Mouse (Mus musculus) myocyte (in vitro differentiated cells): ENCODE measurements around the gene Ube2l3. TPM values are rescaled to one million over a fixed set of nuclear protein-coding genes. Genes with fewer than 3 reads are reported as not detected.
A peak's percentile ranks its signal among the peaks of the same experiment; 100 is the strongest.

Experiments
- H3K27me3 ChIP-seq: one replicate; pipeline ENCODE4 v1.6.1; 2011; ENCODE audit not compliant: control insufficient read depth, insufficient read depth, insufficient read length
- H3K36me3 ChIP-seq: one replicate; pipeline ENCODE4 v1.6.1; 2011; ENCODE audit not compliant: control insufficient read depth, insufficient read depth
- H3K4me2 ChIP-seq: one replicate; pipeline ENCODE4 v1.6.1; 2011; ENCODE audit warnings: low read depth, control low read depth
- H3K4me3 ChIP-seq: one replicate; pipeline ENCODE4 v1.5.1; 2011; ENCODE audit warnings: mild to moderate bottlenecking, control low read depth, moderate library complexity
- H3K79me2 ChIP-seq: one replicate; pipeline ENCODE4 v1.6.1; 2011; ENCODE audit not compliant: control insufficient read depth, insufficient read depth
- H3ac ChIP-seq: one replicate; pipeline ENCODE4 v1.6.1; 2011; ENCODE audit not compliant: control insufficient read depth, insufficient read length
- CEBPB ChIP-seq: IDR thresholded peaks from 2 replicates; pipeline ENCODE4 v1.6.1; 2011; ENCODE audit warnings: mild to moderate bottlenecking, moderate library complexity; ENCODE audit not compliant: poor library complexity, insufficient read depth, severe bottlenecking
- E2F4 ChIP-seq: IDR thresholded peaks from one replicate; pipeline ENCODE4 v1.6.1; 2011; ENCODE audit warnings: mild to moderate bottlenecking, control low read depth, moderate library complexity; ENCODE audit not compliant: insufficient read depth
- MAX ChIP-seq: IDR thresholded peaks from one replicate; pipeline ENCODE4 v1.6.1; 2011; ENCODE audit warnings: low read depth, mild to moderate bottlenecking, control low read depth
- MYOD1 ChIP-seq, 3 experiments: IDR thresholded peaks; one replicate each; pipeline ENCODE4 v1.6.1; 2011; ENCODE audit warnings: control low read depth in 2 of 3, low read depth in 2 of 3, mild to moderate bottlenecking in 2 of 3, moderate library complexity in 1 of 3; ENCODE audit not compliant: insufficient read length in 2 of 3, control insufficient read depth in 1 of 3
- MYOG ChIP-seq, 3 experiments: IDR thresholded peaks; one replicate each; pipeline ENCODE4 v1.6.1; 2011; ENCODE audit warnings: control low read depth in 2 of 3, low read depth in 2 of 3, mild to moderate bottlenecking in 2 of 3; ENCODE audit not compliant: insufficient read length in 2 of 3, control insufficient read depth in 1 of 3, insufficient read depth in 1 of 3
- POLR2A ChIP-seq: IDR thresholded peaks from one replicate; pipeline ENCODE4 v1.6.1; 2011; ENCODE audit warnings: low read depth, mild to moderate bottlenecking, control low read depth, moderate library complexity; ENCODE audit not compliant: insufficient read length
- POLR2AphosphoS2 ChIP-seq: IDR thresholded peaks from one replicate; pipeline ENCODE4 v1.6.1; 2011; ENCODE audit warnings: low read depth, control low read depth; ENCODE audit not compliant: insufficient read length
- REST ChIP-seq: IDR thresholded peaks from one replicate; pipeline ENCODE4 v1.6.1; 2011; ENCODE audit warnings: mild to moderate bottlenecking, control low read depth, moderate library complexity; ENCODE audit not compliant: insufficient read depth, insufficient read length
- SRF ChIP-seq: IDR thresholded peaks from one replicate; pipeline ENCODE4 v1.6.1; 2011; ENCODE audit warnings: low read depth; ENCODE audit not compliant: control insufficient read depth, insufficient read length
- TCF12 ChIP-seq: IDR thresholded peaks from one replicate; pipeline ENCODE4 v1.6.1; 2011; ENCODE audit warnings: mild to moderate bottlenecking, control low read depth; ENCODE audit not compliant: poor library complexity, insufficient read depth, severe bottlenecking
- TCF3 ChIP-seq: IDR thresholded peaks from one replicate; pipeline ENCODE4 v1.6.1; 2011; ENCODE audit warnings: low read depth, control low read depth; ENCODE audit not compliant: insufficient read length
- USF1 ChIP-seq: IDR thresholded peaks from one replicate; pipeline ENCODE4 v1.6.1; 2011; ENCODE audit warnings: low read depth, mild to moderate bottlenecking, control low read depth, moderate library complexity
- polyA plus RNA-seq: library from polyadenylated mRNA; unstranded; fragments of >200 nt; fragmentation: generic; extraction: Trizol; gene quantifications from one replicate; pipeline ENCODE4 v1.2.1, GENCODE M21; 2012; ENCODE audit warnings: missing spikeins

Ube2l3 gene
- polyA plus RNA-seq, 1 experiment = 124 TPM

DNA sequence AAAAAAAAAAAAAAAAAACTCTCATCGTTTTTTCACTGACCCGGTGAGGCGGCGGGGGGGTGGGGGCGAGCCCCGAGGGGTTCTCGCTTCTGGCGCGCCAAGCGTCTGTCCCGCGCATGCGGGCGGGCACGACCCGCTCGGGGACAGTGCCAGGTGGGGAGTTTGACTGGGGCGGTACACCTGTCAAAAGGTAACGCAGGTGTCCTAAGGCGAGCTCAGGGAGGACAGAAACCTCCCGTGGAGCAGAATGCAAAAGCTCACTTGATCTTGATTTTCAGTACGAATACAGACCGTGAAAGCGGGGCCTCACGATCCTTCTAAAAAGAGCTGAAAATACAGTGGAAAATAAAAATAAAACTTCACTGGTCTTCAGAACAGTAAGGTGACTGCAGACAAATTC, 19.7 kb upstream of the Ube2l3 start:
- TF ChIP-seq MYOD1 (IDR thresholded peaks at IDR 0.05; ENCODE audit: control insufficient read depth in 1 of 3, insufficient read length in 2 of 3, low read depth in 2 of 3) (no peak), CEBPB (no peak), REST (no peak), POLR2A (no peak), POLR2AphosphoS2 (no peak), E2F4 (no peak), MAX (no peak), TCF3 (no peak), MYOG (IDR thresholded peaks at IDR 0.05; ENCODE audit: control insufficient read depth in 1 of 3, insufficient read depth in 1 of 3, insufficient read length in 2 of 3, low read depth in 2 of 3) (no peak), USF1 (no peak), TCF12 (no peak), SRF (no peak)
- H3ac ChIP-seq = no peak overlapping the region
- H3K27me3 ChIP-seq = peaks cover 7% of the 10 kb centered on the region
- H3K79me2 ChIP-seq = no peaks in the 10 kb centered on the region
- H3K4me2 ChIP-seq = no peak overlapping the region
- no peak overlapping the region for H3K4me3 ChIP-seq
- H3K36me3 ChIP-seq = no peaks in the 10 kb centered on the region

- TF ChIP-seq MYOG (IDR thresholded peaks at IDR 0.05; ENCODE audit: control insufficient read depth in 1 of 3, insufficient read depth in 1 of 3, insufficient read length in 2 of 3, low read depth in 2 of 3) = no peak
- no peak for TF ChIP-seq POLR2A
- no peak for TF ChIP-seq CEBPB
- no peak for TF ChIP-seq TCF3
- no peak for TF ChIP-seq MAX
- Histone ChIP-seq H3K27me3 (no peaks in the 10 kb centered on the region), H3K36me3 (no peaks in the 10 kb centered on the region), H3ac (no peak overlapping the region), H3K4me2 (no peak overlapping the region), H3K4me3 (no peak overlapping the region), H3K79me2 (no peaks in the 10 kb centered on the region)
These were observed 17.8 kb upstream of the Ube2l3 start for GRCm38 (mm10) chr16:17220127-17220733.

DNA sequence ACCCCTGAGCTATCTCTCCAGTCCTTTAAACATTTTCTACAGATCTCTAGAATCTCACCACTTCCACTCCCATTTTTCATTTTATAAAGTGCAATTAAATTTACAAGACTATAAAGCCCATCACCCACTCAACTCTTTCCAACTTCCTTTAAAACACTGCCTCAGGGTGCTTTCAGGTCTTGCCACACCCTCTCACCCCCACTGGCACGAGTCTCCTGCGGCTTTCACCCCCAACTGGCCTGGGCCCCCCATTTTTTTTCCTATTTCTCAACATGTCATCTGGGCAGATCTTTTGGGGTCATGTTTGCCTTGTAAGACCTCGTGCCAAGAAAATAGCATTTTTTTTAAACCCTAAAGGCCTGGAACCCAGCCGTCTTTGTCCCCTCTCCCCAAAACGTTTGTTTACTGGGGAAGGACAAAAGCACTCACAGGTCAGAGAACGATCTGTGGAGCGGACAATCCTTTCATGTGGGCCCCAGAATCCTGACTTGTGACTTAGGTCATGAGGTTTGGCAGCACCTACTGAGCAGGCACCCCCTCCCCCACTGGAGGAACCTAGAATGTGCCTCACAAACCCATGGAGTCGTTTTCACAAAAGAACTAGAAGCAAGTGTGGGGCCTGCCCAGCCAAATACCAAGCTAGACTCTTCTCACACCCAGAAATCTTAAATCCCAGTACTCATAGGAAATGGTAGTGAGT, 14.6 kb upstream of the Ube2l3 start:
- Histone ChIP-seq H3K4me2 (no peak overlapping the region), H3K27me3 (no peaks in the 10 kb centered on the region), H3K4me3 (no peak overlapping the region), H3K36me3 (no peaks in the 10 kb centered on the region), H3K79me2 (no peaks in the 10 kb centered on the region), H3ac (no peak overlapping the region)
- TF ChIP-seq REST (no peak), CEBPB (no peak), MYOD1 (IDR thresholded peaks at IDR 0.05; ENCODE audit: control insufficient read depth in 1 of 3, insufficient read length in 2 of 3, low read depth in 2 of 3) (no peak), TCF12 (no peak), POLR2A (no peak), MAX (no peak), TCF3 (no peak), POLR2AphosphoS2 (no peak), SRF (no peak), USF1 (no peak), MYOG (IDR thresholded peaks at IDR 0.05; ENCODE audit: control insufficient read depth in 1 of 3, insufficient read depth in 1 of 3, insufficient read length in 2 of 3, low read depth in 2 of 3) (no peak)

DNA sequence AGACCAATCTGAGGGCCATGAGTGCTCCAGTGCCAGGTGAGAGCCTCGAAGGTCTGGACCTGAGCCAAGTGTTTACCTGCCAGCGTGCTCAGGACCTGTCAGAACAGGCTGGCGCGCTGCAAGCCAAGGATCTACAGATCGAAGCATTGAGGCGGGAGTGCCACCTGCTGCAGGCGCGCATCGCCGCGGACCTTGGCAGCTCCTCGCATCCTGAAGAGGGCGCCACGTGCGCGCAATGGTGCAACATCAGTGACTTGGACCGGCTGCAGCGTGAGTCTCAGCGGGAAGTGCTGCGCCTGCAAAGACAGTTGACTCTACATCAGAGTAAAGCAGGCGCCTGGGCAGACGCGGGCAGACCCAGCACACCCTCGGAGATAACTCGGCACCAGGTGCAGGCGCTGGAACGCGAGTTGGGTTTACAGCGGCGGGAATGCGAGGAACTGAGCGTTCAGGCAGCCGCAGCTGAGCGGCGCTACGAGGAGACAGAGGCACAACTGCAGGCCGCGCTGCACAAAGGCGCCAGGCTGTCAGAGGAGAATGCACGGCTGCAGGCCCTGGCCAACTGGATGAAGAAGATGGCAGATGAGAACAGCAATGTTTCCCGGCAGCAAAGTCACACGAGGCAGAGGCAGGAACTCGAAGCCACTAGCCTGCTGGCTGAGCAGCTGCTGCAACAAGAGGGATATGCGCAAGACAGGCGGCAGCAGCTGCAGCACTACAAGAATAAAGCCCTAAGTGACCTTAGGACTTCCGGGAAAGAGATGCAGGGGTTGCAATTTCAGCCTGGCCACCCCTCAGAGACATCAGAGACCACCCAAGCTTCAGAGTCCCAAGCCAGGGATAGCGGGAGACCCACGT, 7.8 kb upstream of the Ube2l3 start:
- Histone ChIP-seq H3ac (no peak overlapping the region), H3K4me2 (peak overlapping the region; percentile 98), H3K4me3 (peak overlapping the region; percentile 23), H3K36me3 (no peaks in the 10 kb centered on the region), H3K27me3 (no peaks in the 10 kb centered on the region), H3K79me2 (no peaks in the 10 kb centered on the region)
- TF ChIP-seq TCF3 = peak; percentile 68
- TF ChIP-seq SRF = no peak
- no peak for TF ChIP-seq POLR2A
- peak in 2 of 3 experiments; percentile 98 to 99 for TF ChIP-seq MYOD1 (IDR thresholded peaks at IDR 0.05; ENCODE audit: control insufficient read depth in 1 of 3, insufficient read length in 2 of 3, low read depth in 2 of 3)
- TF ChIP-seq MYOG (IDR thresholded peaks at IDR 0.05; ENCODE audit: control insufficient read depth in 1 of 3, insufficient read depth in 1 of 3, insufficient read length in 2 of 3, low read depth in 2 of 3) = peak in 2 of 3 experiments; percentile 80 to 86
- TF ChIP-seq CEBPB = no peak
- no peak for TF ChIP-seq MAX
- TF ChIP-seq TCF12 = peak; percentile 15
